Mouse (Mus musculus) liver, embryonic 16.5 days (tissue): ENCODE measurements around the gene Rab5c. TPM values are rescaled to one million over a fixed set of nuclear protein-coding genes. Genes with fewer than 3 reads are reported as not detected.

Source experiments
- ATAC-seq: fragments of 200-750 bp; cut with Nextera tagmentation; 2 replicates; pipeline ENCODE4 v1.8.0; 2017; ENCODE audit warnings: low read depth, mild to moderate bottlenecking, moderate number of reproducible peaks, moderate library complexity
- H3K27ac ChIP-seq: fragments of 300-500 bp; sonication (generic); 2 replicates; pipeline ENCODE4 v1.5.1; 2014; ENCODE audit warnings: mild to moderate bottlenecking, low read length
- H3K27me3 ChIP-seq: fragments of 300-500 bp; sonication (generic); 2 replicates; pipeline ENCODE4 v1.6.1; 2014; ENCODE audit warnings: low read depth, low read length, mixed read lengths; ENCODE audit not compliant: control insufficient read depth, insufficient read depth
- H3K36me3 ChIP-seq: fragments of 300-500 bp; sonication (generic); 2 replicates; pipeline ENCODE4 v1.6.1; 2014; ENCODE audit warnings: mild to moderate bottlenecking; ENCODE audit not compliant: control insufficient read depth, insufficient read depth
- H3K4me1 ChIP-seq: fragments of 300-500 bp; sonication (generic); 2 replicates; pipeline ENCODE4 v1.6.1; 2014; ENCODE audit warnings: low read depth, low read length, mixed read lengths; ENCODE audit not compliant: control insufficient read depth
- H3K4me2 ChIP-seq: fragments of 300-500 bp; sonication (generic); 2 replicates; pipeline ENCODE4 v1.6.1; 2014; ENCODE audit warnings: low read depth, low read length, mixed read lengths
- H3K4me3 ChIP-seq: fragments of 300-500 bp; sonication (generic); 2 replicates; pipeline ENCODE4 v1.5.1; 2014; ENCODE audit warnings: low read depth, mild to moderate bottlenecking, low read length
- H3K9ac ChIP-seq: fragments of 300-500 bp; sonication (generic); 2 replicates; pipeline ENCODE4 v1.6.1; 2014; ENCODE audit warnings: low read depth, low read length
- H3K9me3 ChIP-seq: fragments of 300-500 bp; sonication (generic); replicated peaks from 2 replicates; pipeline ENCODE4 v1.6.1; 2016; ENCODE audit warnings: low read length; ENCODE audit not compliant: control insufficient read depth
- WGBS: fragments of 180-500 bp; shearing (Covaris S2); extraction: QIAGEN DNeasy Blood & Tissue Kit; methylation state at CpG from one replicate; pipeline ENCODE4 v1.1.7; 2014; ENCODE audit not compliant: insufficient replicate concordance; 5-methylcytosine and 5-hydroxymethylcytosine counted together
- polyA plus RNA-seq: library from polyadenylated mRNA; unstranded; fragments of >200 nt; fragmentation: Nextera tagmentation; extraction: Ambion mirVana; gene quantifications from 2 replicates; pipeline ENCODE4 v1.2.1, GENCODE M21; 2015

Rab5c gene
- polyA plus RNA-seq, 1 experiment from 2014 or later: 21.9 TPM

- Histone ChIP-seq H3K36me3 (peaks cover 2% of the 10 kb centered on the region; the same call in 1 of the 2 replicates), H3K9me3 (no peaks in the 10 kb centered on the region), H3K4me2 (peak overlapping the region; percentile 61), H3K9ac (no peak overlapping the region), H3K4me1 (peaks cover 26% of the 10 kb centered on the region), H3K27ac (no peak overlapping the region), H3K4me3 (peak overlapping the region; percentile 45), H3K27me3 (no peaks in the 10 kb centered on the region)
- ATAC-seq: no peak
- WGBS: 29% methylated on average over 7 of the region's 7 CpGs
Measured at GRCm38 (mm10) chr11:100702906-100703305, 35.1 kb downstream of the Rab5c start.

DNA sequence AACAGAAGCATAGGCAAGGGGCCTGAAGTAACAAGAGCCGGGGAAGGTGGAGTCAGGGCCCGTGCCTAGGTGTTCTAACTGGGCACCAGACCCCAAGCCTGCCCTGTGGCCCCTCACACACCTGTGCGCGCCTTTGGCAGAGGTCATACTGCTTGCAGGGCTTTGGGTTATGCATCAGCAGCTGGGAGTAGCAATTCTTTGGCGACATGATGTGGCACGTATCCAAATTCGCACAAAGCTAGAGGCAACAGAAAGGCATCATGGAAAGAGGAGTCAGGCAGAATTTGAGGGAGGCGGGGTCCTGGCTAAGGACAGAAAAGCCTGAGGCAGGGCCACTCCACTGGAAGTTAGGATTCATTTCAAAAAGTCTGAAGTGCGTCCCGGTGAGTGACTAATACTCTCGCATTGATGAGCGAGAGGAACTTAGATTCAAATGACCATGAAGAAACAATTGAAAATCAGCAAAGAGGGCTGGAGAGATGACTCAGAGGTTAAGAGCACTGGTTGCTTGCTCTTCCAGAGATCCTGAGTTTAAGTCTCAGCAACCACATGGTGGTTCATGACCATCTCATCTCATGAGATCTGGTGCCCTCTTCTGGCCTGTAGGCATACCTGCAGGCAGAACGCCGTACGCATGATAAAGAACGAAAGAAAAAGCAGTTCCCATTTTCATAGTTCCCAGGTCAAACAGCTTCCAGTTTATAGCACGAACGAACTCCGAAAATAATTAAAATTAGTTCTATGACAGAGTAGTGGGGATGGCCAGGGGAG lies 35.7 kb downstream of the Rab5c start:
- H3K4me2 ChIP-seq: peak overlapping the region; percentile 61
- H3K9ac ChIP-seq: no peak overlapping the region
- no peaks in the 10 kb centered on the region for H3K27me3 ChIP-seq
- H3K9me3 ChIP-seq: no peaks in the 10 kb centered on the region
- H3K4me3 ChIP-seq: peak overlapping the region; percentile 45
- ATAC-seq: 0 out of 2 replicates have a peak, but pooled peaks have one; percentile 15
- WGBS: 43% methylated on average over 19 of the region's 19 CpGs
- H3K4me1 ChIP-seq: peaks cover 26% of the 10 kb centered on the region
- no peak overlapping the region for H3K27ac ChIP-seq
- H3K36me3 ChIP-seq: peaks cover 2% of the 10 kb centered on the region; the same call in 1 of the 2 replicates

- ATAC-seq: peak; percentile 40; the same call in 1 of the 2 replicates
Measured at GRCm38 (mm10) chr11:100701301-100701700, 36.7 kb downstream of the Rab5c start.

DNA sequence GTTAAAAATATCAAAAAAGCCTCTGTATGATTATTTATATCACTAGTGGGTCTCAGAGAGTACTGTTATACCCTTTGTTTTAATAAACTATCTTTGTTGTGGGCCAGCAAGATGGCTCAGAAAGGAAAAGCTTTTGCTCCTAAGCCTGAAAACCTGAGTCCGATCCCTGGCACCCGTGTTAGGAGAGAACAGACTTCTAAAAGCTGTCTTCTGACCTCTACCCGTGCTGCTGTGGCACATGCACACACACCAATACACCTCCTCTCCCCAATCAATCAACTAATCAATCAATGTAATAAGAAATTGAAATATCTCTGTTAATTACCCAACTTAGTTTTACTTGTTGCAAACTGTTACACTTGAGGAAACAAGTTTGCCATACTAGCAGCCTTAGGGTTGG lies 37.3 kb downstream of the Rab5c start:
- Histone ChIP-seq H3K4me2 (peak overlapping the region; percentile 52), H3K4me1 (peaks cover 26% of the 10 kb centered on the region), H3K27me3 (no peaks in the 10 kb centered on the region), H3K36me3 (0 out of 2 replicates have a peak, but pooled peaks cover 2% of the 10 kb centered on the region), H3K27ac (no peak overlapping the region), H3K9ac (no peak overlapping the region), H3K9me3 (no peaks in the 10 kb centered on the region), H3K4me3 (peak overlapping the region; percentile 45)
- 72% methylated on average over 3 of the region's 3 CpGs for WGBS
- no peak for ATAC-seq

More at GRCm38 (mm10) chr11:100701301-100701700, 36.7 kb downstream of the Rab5c start:
- H3K4me2 ChIP-seq: peak overlapping the region; percentile 52
- H3K4me3 ChIP-seq: peak overlapping the region; percentile 45
- H3K4me1 ChIP-seq: peaks cover 26% of the 10 kb centered on the region
- H3K9me3 ChIP-seq: no peaks in the 10 kb centered on the region
- peaks cover 2% of the 10 kb centered on the region; the same call in 1 of the 2 replicates for H3K36me3 ChIP-seq
- no peak overlapping the region for H3K27ac ChIP-seq
- WGBS: 4% methylated on average over 14 of the region's 14 CpGs
- H3K27me3 ChIP-seq: no peaks in the 10 kb centered on the region
- no peak overlapping the region for H3K9ac ChIP-seq

DNA sequence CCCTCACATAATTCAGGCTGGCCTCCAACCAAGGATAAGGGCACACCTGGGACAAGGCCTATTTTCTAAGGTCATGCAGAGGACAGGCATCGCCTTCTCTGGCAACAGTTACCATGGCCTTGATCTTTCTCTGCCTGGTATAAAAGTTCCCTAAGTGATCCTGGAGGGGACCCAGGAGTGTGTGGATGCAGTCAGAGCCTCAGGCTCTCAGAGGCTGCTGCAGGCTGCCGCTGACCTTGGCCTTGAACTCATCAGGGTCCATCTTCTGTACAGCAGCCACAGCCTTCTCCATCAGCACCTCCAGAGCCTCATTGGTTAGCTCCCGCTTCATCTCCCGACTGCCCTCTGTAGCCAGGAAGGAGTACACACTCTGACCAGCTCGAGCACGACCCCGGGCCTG lies 40.1 kb downstream of the Rab5c start:
- Histone ChIP-seq H3K4me1 (peaks cover 17% of the 10 kb centered on the region), H3K36me3 (no peaks in the 10 kb centered on the region), H3K9me3 (no peaks in the 10 kb centered on the region), H3K27ac (no peak overlapping the region), H3K4me3 (no peak overlapping the region), H3K9ac (no peak overlapping the region), H3K27me3 (peaks cover 6% of the 10 kb centered on the region), H3K4me2 (no peak overlapping the region)
- WGBS: 59% methylated on average over 7 of the region's 7 CpGs
- no peak for ATAC-seq

GRCm38 (mm10) chr11:100694926-100695325 lies 43.1 kb downstream of the Rab5c start:
- peaks cover 30% of the 10 kb centered on the region for H3K27me3 ChIP-seq
- ATAC-seq: no peak
- no peak overlapping the region for H3K9ac ChIP-seq
- no peaks in the 10 kb centered on the region for H3K9me3 ChIP-seq
- H3K27ac ChIP-seq: no peak overlapping the region
- WGBS: 32% methylated on average over 5 of the region's 5 CpGs
- no peak overlapping the region for H3K4me3 ChIP-seq
- no peak overlapping the region for H3K4me2 ChIP-seq
- H3K36me3 ChIP-seq: no peaks in the 10 kb centered on the region
- H3K4me1 ChIP-seq: no peaks in the 10 kb centered on the region; the same call in none of the 2 replicates

DNA sequence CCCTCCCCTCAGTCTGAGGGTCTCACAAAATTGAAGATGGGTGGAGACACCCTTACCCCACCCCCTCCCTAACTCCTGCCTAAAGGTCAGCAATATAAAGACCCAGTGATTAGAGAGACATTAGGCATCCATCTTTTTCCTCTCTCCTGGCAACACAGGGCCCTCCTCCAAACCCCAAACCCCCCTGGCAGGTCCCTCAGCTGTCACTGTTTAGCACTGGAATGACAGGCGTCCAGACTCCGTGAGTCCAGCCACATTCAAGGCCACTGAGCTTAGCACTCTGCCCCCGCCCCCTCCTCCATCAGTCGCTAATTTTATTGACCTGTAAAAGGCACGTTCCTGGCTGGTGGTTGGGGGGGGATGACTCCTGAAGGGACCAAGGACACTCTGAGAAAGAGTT lies 44.9 kb downstream of the Rab5c start:
- ATAC-seq: no peak
- peaks cover 30% of the 10 kb centered on the region for H3K27me3 ChIP-seq
- WGBS: 34% methylated on average over 5 of the region's 5 CpGs
- H3K4me3 ChIP-seq: no peak overlapping the region
- H3K36me3 ChIP-seq: no peaks in the 10 kb centered on the region
- H3K9me3 ChIP-seq: no peaks in the 10 kb centered on the region
- H3K4me1 ChIP-seq: no peaks in the 10 kb centered on the region; the same call in none of the 2 replicates
- no peak overlapping the region for H3K4me2 ChIP-seq
- H3K27ac ChIP-seq: no peak overlapping the region
- H3K9ac ChIP-seq: no peak overlapping the region

GRCm38 (mm10) chr11:100692164-100692616 lies 45.8 kb downstream of the Rab5c start, which contains the start of gene Zfp385c:
TSS of gene Zfp385c (minus strand) at chr11:100692455.
- no peak within 1 kb of the TSS for H3K9ac ChIP-seq
- no peaks in the 10 kb centered on the region for H3K36me3 ChIP-seq
- no peaks in the 10 kb centered on the region for H3K9me3 ChIP-seq
- H3K4me1 ChIP-seq: no peaks in the 10 kb centered on the region; the same call in none of the 2 replicates
- peak within 1 kb of the TSS; percentile 48 for H3K4me2 ChIP-seq
- H3K27ac ChIP-seq: no peak within 1 kb of the TSS
- H3K4me3 ChIP-seq: peak within 1 kb of the TSS; percentile 30
- H3K27me3 ChIP-seq: peaks cover 30% of the 10 kb centered on the region
- ATAC-seq: no peak
- 0% methylated on average over 23 of the region's 23 CpGs for WGBS

- H3K9ac ChIP-seq: no peak overlapping the region
- 67% methylated on average over 7 of the region's 7 CpGs for WGBS
- H3K4me2 ChIP-seq: no peak overlapping the region
- no peak for ATAC-seq
- no peaks in the 10 kb centered on the region for H3K36me3 ChIP-seq
- H3K27ac ChIP-seq: no peak overlapping the region
- no peaks in the 10 kb centered on the region for H3K9me3 ChIP-seq
- H3K4me1 ChIP-seq: no peaks in the 10 kb centered on the region; the same call in none of the 2 replicates
- H3K27me3 ChIP-seq: peaks cover 30% of the 10 kb centered on the region
- H3K4me3 ChIP-seq: no peak overlapping the region
Measured at GRCm38 (mm10) chr11:100690389-100690788, 47.6 kb downstream of the Rab5c start.
